Mouse (Mus musculus): ENCODE data around the gene Slc27a4. TPM values are rescaled to one million over a fixed set of nuclear protein-coding genes. Genes with fewer than 3 reads are reported as not detected.

The Slc27a4 gene
- total and polyA plus RNA-seq, 3 experiments, result 10.9 to 14.9 TPM; not detected in 1

GRCm38 (mm10) chr2:29846911-29847310, 44.5 kb downstream of the Slc27a4 start:
- no peaks in the 10 kb centered on the region for H3K9me3 ChIP-seq (replicated peaks; ENCODE audit: insufficient read depth, low read length)
- H3K4me1 ChIP-seq (ENCODE audit: control insufficient read depth in 1 of 2, insufficient read depth in 2 of 2, low read length in 2 of 2), result no peaks in the 10 kb centered on the region; a peak in 1 of 4 replicates
- TF ChIP-seq MEF2A (IDR thresholded peaks at IDR 0.05; ENCODE audit: extremely low read depth, insufficient replicate concordance, low read depth, low read length, poor library complexity, severe bottlenecking), result no peak
- TF ChIP-seq MAX (IDR thresholded peaks at IDR 0.05; ENCODE audit: low read length), result no peak
- no peak for TF ChIP-seq JUND (IDR thresholded peaks at IDR 0.05; ENCODE audit: low read depth, low read length)
- no peak overlapping the region for H3K4me3 ChIP-seq (ENCODE audit: control insufficient read depth in 1 of 2, insufficient read depth in 1 of 2, low read depth in 2 of 2, low read length in 2 of 2)
- no peak for DNase-seq (ENCODE audit: low read depth, low spot score)
- H3K79me2 ChIP-seq (ENCODE audit: control insufficient read depth, insufficient read depth, low read length, poor library complexity), result no peaks in the 10 kb centered on the region
- no peak overlapping the region for H3K9ac ChIP-seq (ENCODE audit: control insufficient read depth, low read depth, low read length, poor library complexity, severe bottlenecking)
- H3K27ac ChIP-seq (ENCODE audit: control insufficient read depth, low read depth, low read length), result no peak overlapping the region
- no peaks in the 10 kb centered on the region; a peak in 2 of 4 replicates for H3K36me3 ChIP-seq (ENCODE audit: control insufficient read depth in 1 of 2, insufficient read depth in 2 of 2, low read length in 2 of 2)
- H3K27me3 ChIP-seq (ENCODE audit: control insufficient read depth in 1 of 2, insufficient read depth in 2 of 2, low read length in 2 of 2), result no peaks in the 10 kb centered on the region

- no peaks in the 10 kb centered on the region for H3K27me3 ChIP-seq (ENCODE audit: control insufficient read depth in 1 of 2, insufficient read depth in 2 of 2, low read length in 2 of 2)
- TF ChIP-seq JUND (IDR thresholded peaks at IDR 0.05; ENCODE audit: low read depth, low read length), result no peak
- no peak for TF ChIP-seq MYB (IDR thresholded peaks at IDR 0.05; ENCODE audit: low read depth, low read length)
- TF ChIP-seq ZKSCAN1 (IDR thresholded peaks at IDR 0.05; ENCODE audit: low read depth, low read length), result no peak
- no peak for TF ChIP-seq CHD1 (IDR thresholded peaks at IDR 0.05; ENCODE audit: low read depth, low read length)
- no peak for TF ChIP-seq POLR2AphosphoS2 (IDR thresholded peaks at IDR 0.05; ENCODE audit: low read length)
- no peak for TF ChIP-seq USF1 (IDR thresholded peaks at IDR 0.05; ENCODE audit: low read depth, low read length)
- no peak for TF ChIP-seq KAT2A (conservative IDR thresholded peaks at IDR 0.05; ENCODE audit: low read depth, low read length)
- TF ChIP-seq TAL1 (IDR thresholded peaks at IDR 0.05; ENCODE audit: low read length), result no peak
- no peak for TF ChIP-seq TBP (IDR thresholded peaks at IDR 0.05; ENCODE audit: low read depth, low read length)
- TF ChIP-seq CTCF (IDR thresholded peaks at IDR 0.05 in 2 of 3, conservative IDR thresholded peaks at IDR 0.05 in 1 of 3; ENCODE audit: control insufficient read depth in 1 of 3, insufficient read depth in 1 of 3, low read depth in 2 of 3, low read length in 3 of 3, poor library complexity in 1 of 3, severe bottlenecking in 1 of 3), result no peak
- TF ChIP-seq NELFE (IDR thresholded peaks at IDR 0.05; ENCODE audit: low read depth, low read length), result no peak
- no peak for TF ChIP-seq ZMIZ1 (IDR thresholded peaks at IDR 0.05; ENCODE audit: low read depth, low read length)
- no peak for TF ChIP-seq RAD21 (IDR thresholded peaks at IDR 0.05; ENCODE audit: low read depth, low read length)
- TF ChIP-seq MAZ (IDR thresholded peaks at IDR 0.05; ENCODE audit: low read depth, low read length), result no peak
- no peak for TF ChIP-seq SIN3A (IDR thresholded peaks at IDR 0.05; ENCODE audit: low read length)
- no peak for TF ChIP-seq MAFK (IDR thresholded peaks at IDR 0.05; ENCODE audit: borderline replicate concordance, low read depth, low read length)
- TF ChIP-seq ZNF384 (IDR thresholded peaks at IDR 0.05; ENCODE audit: low read depth, low read length), result no peak
- no peak for TF ChIP-seq RCOR1 (IDR thresholded peaks at IDR 0.05; ENCODE audit: low read depth, low read length)
- no peak overlapping the region for H3K4me3 ChIP-seq (ENCODE audit: control insufficient read depth in 1 of 2, insufficient read depth in 1 of 2, low read depth in 2 of 2, low read length in 2 of 2)
- H3K4me1 ChIP-seq (ENCODE audit: control insufficient read depth in 1 of 2, insufficient read depth in 2 of 2, low read length in 2 of 2), result no peaks in the 10 kb centered on the region; a peak in 1 of 4 replicates
- no peaks in the 10 kb centered on the region for H3K79me2 ChIP-seq (ENCODE audit: control insufficient read depth, insufficient read depth, low read length, poor library complexity)
- no peak overlapping the region for H3K9ac ChIP-seq (ENCODE audit: control insufficient read depth, low read depth, low read length, poor library complexity, severe bottlenecking)
- H3K36me3 ChIP-seq (ENCODE audit: control insufficient read depth in 1 of 2, insufficient read depth in 2 of 2, low read length in 2 of 2), result no peaks in the 10 kb centered on the region; a peak in 1 of 4 replicates
- DNase-seq (ENCODE audit: low read depth, low spot score), result no peak
- H3K9me3 ChIP-seq (replicated peaks; ENCODE audit: insufficient read depth, low read length), result no peaks in the 10 kb centered on the region
- H3K27ac ChIP-seq (ENCODE audit: control insufficient read depth, low read depth, low read length), result no peak overlapping the region
These were observed 46.6 kb downstream of the Slc27a4 start for GRCm38 (mm10) chr2:29849041-29849440.

Data from MEL (cell line).